Mouse (Mus musculus) forebrain, embryonic 11.5 days (tissue): ENCODE measurements at regions not wholly inside any gene's neighbourhood (a gene's known extent, or its start where the extent isn't known, plus 50 kb on each side); places are given as distances from the start of the nearest gene placed in this dataset.

Experiments
- ATAC-seq: fragments of 200-750 bp; cut with Nextera tagmentation; replicated peaks from 2 replicates; pipeline ENCODE4 v1.8.0; 2017; ENCODE audit warnings: moderate TSS enrichment; ENCODE audit not compliant: low FRiP score
- DNase-seq: peaks from one replicate; pipeline ENCODE4 v3.0.0-alpha.2; 2017; ENCODE audit warnings: low spot score
- H3K27ac ChIP-seq: fragments of 300-500 bp; sonication (generic); 2 replicates; pipeline ENCODE4 v1.5.1; 2014; ENCODE audit warnings: low read depth, low read length
- H3K27me3 ChIP-seq: fragments of 300-500 bp; sonication (generic); 2 replicates; pipeline ENCODE4 v1.6.1; 2014; ENCODE audit warnings: mild to moderate bottlenecking, low read length, mixed read lengths; ENCODE audit not compliant: control insufficient read depth, insufficient read depth
- H3K36me3 ChIP-seq: fragments of 300-500 bp; sonication (generic); 2 replicates; pipeline ENCODE4 v1.6.1; 2014; ENCODE audit warnings: mild to moderate bottlenecking, low read length, moderate library complexity, mixed read lengths; ENCODE audit not compliant: control insufficient read depth, insufficient read depth
- H3K4me1 ChIP-seq: fragments of 300-500 bp; sonication (generic); replicated peaks from 2 replicates; pipeline ENCODE4 v1.6.1; 2014; ENCODE audit warnings: low read length, mixed read lengths; ENCODE audit not compliant: control insufficient read depth, insufficient read depth
- H3K4me2 ChIP-seq: fragments of 300-500 bp; sonication (generic); 2 replicates; pipeline ENCODE4 v1.6.1; 2014; ENCODE audit warnings: low read depth, mild to moderate bottlenecking, low read length, moderate library complexity, mixed read lengths; ENCODE audit not compliant: severe bottlenecking
- H3K4me3 ChIP-seq: fragments of 300-500 bp; sonication (generic); 2 replicates; pipeline ENCODE4 v1.5.1; 2014; ENCODE audit warnings: low read depth, low read length
- H3K9ac ChIP-seq: fragments of 300-500 bp; sonication (generic); 2 replicates; pipeline ENCODE4 v1.6.1; 2014; ENCODE audit warnings: low read length
- H3K9me3 ChIP-seq: fragments of 300-500 bp; sonication (generic); 2 replicates; pipeline ENCODE4 v1.6.1; 2016; ENCODE audit warnings: low read length, mixed read lengths; ENCODE audit not compliant: control insufficient read depth
- WGBS: fragments of 180-500 bp; shearing (Covaris S2); extraction: QIAGEN DNeasy Blood & Tissue Kit; methylation state at CpG from one replicate; pipeline ENCODE4 v1.1.7; 2014; 5-methylcytosine and 5-hydroxymethylcytosine counted together

DNA sequence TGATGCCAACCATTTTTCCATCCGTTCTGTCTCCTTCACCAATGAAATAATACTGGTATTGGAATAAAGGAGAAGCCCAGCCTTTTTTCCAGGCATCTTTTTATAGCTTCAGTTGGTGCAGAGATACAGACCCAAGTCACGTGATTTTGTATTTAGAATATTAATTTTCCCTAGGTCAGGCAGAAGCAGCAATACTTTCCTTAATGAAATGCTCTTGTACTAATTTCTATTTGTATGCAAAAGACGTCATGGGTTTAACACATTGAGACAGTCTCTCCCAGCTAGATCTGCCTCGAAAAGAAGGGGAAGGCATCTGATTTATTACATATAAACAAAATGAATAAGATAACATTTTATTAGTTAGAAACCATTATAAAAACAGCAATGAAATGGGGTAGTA, 302.3 kb upstream of the Ldb2 start:
- Histone ChIP-seq H3K27me3 (no peaks in the 10 kb centered on the region), H3K9me3 (no peaks in the 10 kb centered on the region), H3K4me3 (no peak overlapping the region), H3K27ac (no peak overlapping the region), H3K4me2 (no peak overlapping the region), H3K9ac (no peak overlapping the region), H3K36me3 (no peaks in the 10 kb centered on the region), H3K4me1 (no peaks in the 10 kb centered on the region)
- 74% methylated on average over 4 of the region's 4 CpGs for WGBS
- ATAC-seq (no peak), DNase-seq (no peak)

DNA sequence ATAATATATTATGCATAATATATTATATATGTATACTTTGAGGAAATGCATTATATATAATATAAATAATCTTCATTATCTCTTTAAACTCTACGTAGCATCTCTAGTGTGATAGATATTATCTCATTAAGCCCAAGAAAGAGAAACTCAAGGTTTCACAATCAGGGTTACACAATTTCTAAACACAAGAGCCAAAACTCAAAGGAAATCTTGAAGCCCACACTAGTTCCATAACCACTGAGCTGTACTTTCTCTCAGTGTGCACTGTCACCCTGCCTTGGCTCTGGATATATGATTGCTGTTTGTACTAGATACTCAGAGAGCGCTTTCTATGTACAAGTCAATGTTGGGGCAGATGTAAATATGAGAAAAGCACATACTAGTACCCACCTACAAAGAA, 299.6 kb upstream of the Ldb2 start:
- H3K36me3 ChIP-seq: no peaks in the 10 kb centered on the region
- no peaks in the 10 kb centered on the region for H3K27me3 ChIP-seq
- DNase-seq (no peak), ATAC-seq (no peak)
- no peak overlapping the region for H3K4me2 ChIP-seq
- WGBS: 88% methylated on average over 2 of the region's 2 CpGs
- H3K27ac ChIP-seq: no peak overlapping the region
- no peak overlapping the region for H3K9ac ChIP-seq
- H3K9me3 ChIP-seq: no peaks in the 10 kb centered on the region
- H3K4me1 ChIP-seq: no peaks in the 10 kb centered on the region
- H3K4me3 ChIP-seq: no peak overlapping the region

- Histone ChIP-seq H3K4me2 (no peak overlapping the region), H3K27ac (no peak overlapping the region), H3K4me3 (no peak overlapping the region), H3K9me3 (no peaks in the 10 kb centered on the region), H3K36me3 (no peaks in the 10 kb centered on the region), H3K27me3 (no peaks in the 10 kb centered on the region), H3K4me1 (no peaks in the 10 kb centered on the region), H3K9ac (no peak overlapping the region)
- no peak for ATAC-seq
- no peak for DNase-seq
- WGBS: 81% methylated on average over 1 of the region's 1 CpGs
Observed at GRCm38 (mm10) chr5:45097941-45098340, 298.5 kb upstream of the Ldb2 start.

- Histone ChIP-seq H3K27me3 (no peaks in the 10 kb centered on the region), H3K36me3 (no peaks in the 10 kb centered on the region), H3K27ac (no peak overlapping the region), H3K4me1 (no peaks in the 10 kb centered on the region), H3K9me3 (no peaks in the 10 kb centered on the region), H3K9ac (no peak overlapping the region), H3K4me3 (no peak overlapping the region), H3K4me2 (no peak overlapping the region)
- 89% methylated on average over 1 of the region's 1 CpGs for WGBS
- ATAC-seq: no peak
- DNase-seq: no peak
Observed at GRCm38 (mm10) chr5:45084741-45085140, 285.3 kb upstream of the Ldb2 start.

DNA sequence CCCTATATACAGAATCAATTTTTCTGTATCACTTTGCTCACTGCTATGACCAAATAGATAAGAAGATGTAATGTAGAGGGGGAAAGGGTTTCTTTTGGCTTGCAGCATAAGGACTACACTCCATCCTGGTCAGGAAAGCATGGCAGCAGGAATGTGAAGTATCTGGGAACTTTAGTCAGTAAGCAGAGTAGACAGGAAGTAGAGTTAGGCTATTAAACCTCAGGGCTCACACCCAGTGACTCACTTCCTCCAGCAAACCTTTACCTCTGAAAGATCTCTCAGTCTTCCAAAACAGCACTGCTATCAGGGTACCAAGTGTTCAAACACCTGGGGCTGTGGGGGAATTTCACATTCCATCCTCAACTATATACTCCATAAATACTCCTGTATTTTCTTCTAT, 283.1 kb upstream of the Ldb2 start:
- Histone ChIP-seq H3K4me1 (no peaks in the 10 kb centered on the region), H3K4me3 (no peak overlapping the region), H3K27ac (no peak overlapping the region), H3K9me3 (no peaks in the 10 kb centered on the region), H3K9ac (no peak overlapping the region), H3K36me3 (no peaks in the 10 kb centered on the region), H3K4me2 (no peak overlapping the region), H3K27me3 (no peaks in the 10 kb centered on the region)
- ATAC-seq (no peak), DNase-seq (no peak)

DNA sequence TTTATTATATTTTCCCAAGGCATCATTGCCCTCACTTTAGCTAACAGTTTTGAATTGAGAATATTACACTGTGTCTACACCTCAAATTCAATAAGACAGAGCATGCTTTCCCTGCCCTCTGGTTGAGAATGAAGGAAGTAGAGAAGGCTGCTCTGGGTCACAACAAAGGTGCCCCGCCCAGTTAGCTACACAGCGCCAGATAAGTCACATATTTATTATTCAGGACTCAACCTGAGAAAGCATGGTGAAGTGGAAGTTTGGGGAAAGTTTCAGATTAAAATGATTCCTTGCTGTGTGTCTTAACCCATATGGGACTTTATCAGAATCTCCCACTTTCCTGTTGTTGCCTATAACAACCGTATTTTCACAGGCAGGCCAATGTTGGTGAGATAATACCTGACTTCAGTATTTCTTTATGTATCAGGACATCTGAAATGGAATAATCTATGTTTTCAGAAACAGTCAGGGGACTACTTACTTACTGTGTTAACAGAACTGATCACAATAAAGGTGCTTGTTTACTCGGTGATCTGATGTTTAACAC, 276.9 kb upstream of the Ldb2 start:
- WGBS: 88% methylated on average over 4 of the region's 4 CpGs
- H3K27ac ChIP-seq: no peak overlapping the region
- ATAC-seq: no peak
- no peaks in the 10 kb centered on the region for H3K4me1 ChIP-seq
- no peaks in the 10 kb centered on the region for H3K36me3 ChIP-seq
- H3K4me3 ChIP-seq: no peak overlapping the region
- no peaks in the 10 kb centered on the region for H3K9me3 ChIP-seq
- H3K9ac ChIP-seq: no peak overlapping the region
- H3K4me2 ChIP-seq: no peak overlapping the region
- no peak for DNase-seq
- no peaks in the 10 kb centered on the region for H3K27me3 ChIP-seq

DNA sequence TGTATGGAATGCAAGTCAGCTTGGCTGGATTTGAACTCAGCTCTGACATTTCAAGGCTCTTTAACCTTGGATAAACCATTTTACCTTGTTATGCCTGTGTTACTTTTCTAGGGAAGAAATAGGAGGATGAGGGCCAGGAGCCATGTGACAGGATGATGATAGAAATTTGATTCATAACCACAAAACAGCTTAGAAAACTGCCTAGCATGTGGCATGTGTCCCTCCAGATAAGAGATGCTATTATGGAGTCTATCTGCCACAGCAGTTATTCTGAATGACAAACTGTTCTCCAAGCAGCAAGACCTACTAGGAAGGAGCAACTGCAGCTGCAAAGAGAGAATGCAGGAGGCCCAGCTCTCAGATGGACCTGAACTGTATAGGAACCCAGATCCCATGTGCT, 275.7 kb upstream of the Ldb2 start:
- Histone ChIP-seq H3K27me3 (no peaks in the 10 kb centered on the region), H3K4me3 (no peak overlapping the region), H3K36me3 (no peaks in the 10 kb centered on the region), H3K9ac (no peak overlapping the region), H3K9me3 (no peaks in the 10 kb centered on the region), H3K27ac (no peak overlapping the region), H3K4me1 (no peaks in the 10 kb centered on the region), H3K4me2 (no peak overlapping the region)
- ATAC-seq: no peak
- DNase-seq: no peak

- no peaks in the 10 kb centered on the region for H3K36me3 ChIP-seq
- H3K9ac ChIP-seq: no peak overlapping the region
- no peaks in the 10 kb centered on the region for H3K4me1 ChIP-seq
- no peak for DNase-seq
- no peaks in the 10 kb centered on the region for H3K27me3 ChIP-seq
- H3K27ac ChIP-seq: no peak overlapping the region
- H3K4me2 ChIP-seq: no peak overlapping the region
- H3K9me3 ChIP-seq: no peaks in the 10 kb centered on the region
- WGBS: 90% methylated on average over 1 of the region's 1 CpGs
- no peak overlapping the region for H3K4me3 ChIP-seq
- ATAC-seq: no peak
Observed at GRCm38 (mm10) chr5:45072529-45072928, 273.0 kb upstream of the Ldb2 start.

- Histone ChIP-seq H3K36me3 (no peaks in the 10 kb centered on the region), H3K4me1 (no peaks in the 10 kb centered on the region), H3K4me3 (no peak overlapping the region), H3K9ac (no peak overlapping the region), H3K4me2 (no peak overlapping the region), H3K27me3 (no peaks in the 10 kb centered on the region), H3K27ac (no peak overlapping the region), H3K9me3 (no peaks in the 10 kb centered on the region)
- no peak for ATAC-seq
- 83% methylated on average over 8 of the region's 8 CpGs for WGBS
- no peak for DNase-seq
Observed at GRCm38 (mm10) chr5:45065917-45066699, 266.6 kb upstream of the Ldb2 start.
